Mouse (Mus musculus) lung, adult 2 months (tissue): ENCODE results near the gene Dnttip1. TPM values are rescaled to one million over a fixed set of nuclear protein-coding genes. Genes with fewer than 3 reads are reported as not detected.

Experiments
- DNase-seq: peaks from one replicate; pipeline ENCODE4 v3.0.0; 2022
- H3K4me1 ChIP-seq: fragments of 200-500 bp; 2 replicates; pipeline ENCODE4 v1.6.1; 2011; ENCODE audit warnings: low read length; ENCODE audit not compliant: control insufficient read depth, insufficient read depth
- H3K4me3 ChIP-seq: fragments of 200-500 bp; replicated peaks from 2 replicates; pipeline ENCODE3; 2011; ENCODE audit warnings: low read depth, mild to moderate bottlenecking, control low read depth, low read length; ENCODE audit errors: extremely low read depth
- CTCF ChIP-seq: fragments of 200-500 bp; IDR thresholded peaks from 2 replicates; pipeline ENCODE4 v1.5.1; 2011; ENCODE audit warnings: mild to moderate bottlenecking, low read length, control low read depth; ENCODE audit not compliant: insufficient read depth
- POLR2A ChIP-seq: fragments of 200-500 bp; IDR thresholded peaks from 2 replicates; pipeline ENCODE4 v1.6.1; 2011; ENCODE audit warnings: low read depth, mild to moderate bottlenecking, control low read depth, low read length, borderline replicate concordance; ENCODE audit errors: extremely low read depth
- WGBS: fragments of 180-500 bp; shearing (Covaris S2); methylation state at CpG from one replicate; pipeline ENCODE4 v1.1.7; 2018; 5-methylcytosine and 5-hydroxymethylcytosine counted together
- polyA plus RNA-seq: library from polyadenylated mRNA; depleted of rRNA; stranded (reverse); fragments of >200 nt; gene quantifications from 2 replicates; pipeline ENCODE4 v1.2.3, GENCODE M21; 2012

The Dnttip1 gene
- polyA plus RNA-seq, 1 experiment: 25.5 TPM

GRCm38 (mm10) chr2:164786388-164786885, 40.7 kb downstream of the Dnttip1 start:
- Histone ChIP-seq H3K4me1 (peaks cover 24% of the 10 kb centered on the region), H3K4me3 (peak overlapping the region; percentile 66)
- peak; percentile 34 for DNase-seq
- TF ChIP-seq POLR2A (peak; percentile 45; the same call in 1 of the 2 replicates), CTCF (no peak)
- WGBS: 4% methylated on average over 15 of the region's 15 CpGs

- DNase-seq: peak; percentile 32
- H3K4me3 ChIP-seq: peak overlapping the region; percentile 37
- peaks cover 24% of the 10 kb centered on the region for H3K4me1 ChIP-seq
- TF ChIP-seq POLR2A (no peak), CTCF (no peak)
- 43% methylated on average over 3 of the region's 3 CpGs for WGBS
Measured at GRCm38 (mm10) chr2:164787032-164787431, 41.2 kb downstream of the Dnttip1 start.

GRCm38 (mm10) chr2:164787779-164788178, 42.0 kb downstream of the Dnttip1 start:
- no peak overlapping the region for H3K4me3 ChIP-seq
- no peak for DNase-seq
- H3K4me1 ChIP-seq: peaks cover 24% of the 10 kb centered on the region
- no peak for TF ChIP-seq CTCF
- TF ChIP-seq POLR2A: no peak
- WGBS: 64% methylated on average over 10 of the region's 10 CpGs

GRCm38 (mm10) chr2:164788411-164788810, 42.6 kb downstream of the Dnttip1 start:
- no peak for DNase-seq
- TF ChIP-seq CTCF: no peak
- no peak for TF ChIP-seq POLR2A
- 57% methylated on average over 4 of the region's 4 CpGs for WGBS
- H3K4me1 ChIP-seq: peaks cover 24% of the 10 kb centered on the region
- no peak overlapping the region for H3K4me3 ChIP-seq

GRCm38 (mm10) chr2:164790451-164790850, 44.7 kb downstream of the Dnttip1 start:
- WGBS: 39% methylated on average over 4 of the region's 4 CpGs
- H3K4me3 ChIP-seq: no peak overlapping the region
- H3K4me1 ChIP-seq: peaks cover 21% of the 10 kb centered on the region
- TF ChIP-seq CTCF (no peak), POLR2A (no peak)
- peak; percentile 60 for DNase-seq

- 86% methylated on average over 18 of the region's 18 CpGs for WGBS
- H3K4me1 ChIP-seq: peaks cover 18% of the 10 kb centered on the region
- no peak overlapping the region for H3K4me3 ChIP-seq
- no peak for TF ChIP-seq CTCF
- TF ChIP-seq POLR2A: no peak
- no peak for DNase-seq
Measured at GRCm38 (mm10) chr2:164791841-164792261, 46.1 kb downstream of the Dnttip1 start.

- no peak overlapping the region for H3K4me3 ChIP-seq
- 89% methylated on average over 12 of the region's 12 CpGs for WGBS
- H3K4me1 ChIP-seq: peaks cover 15% of the 10 kb centered on the region
- TF ChIP-seq POLR2A: no peak
- TF ChIP-seq CTCF: no peak
- DNase-seq: no peak
Measured at GRCm38 (mm10) chr2:164792400-164793190, 46.8 kb downstream of the Dnttip1 start.

- DNase-seq: peak; percentile 50
- no peak overlapping the region for H3K4me3 ChIP-seq
- 75% methylated on average over 3 of the region's 3 CpGs for whole genome bisulfite sequencing
- TF ChIP-seq CTCF (peak; percentile 88), POLR2A (no peak)
- H3K4me1 ChIP-seq: peaks cover 14% of the 10 kb centered on the region
Measured at GRCm38 (mm10) chr2:164793236-164793635, 47.5 kb downstream of the Dnttip1 start.

- no peak overlapping the region for H3K4me3 ChIP-seq
- DNase-seq: no peak
Measured at GRCm38 (mm10) chr2:164793772-164794171, 48.0 kb downstream of the Dnttip1 start.

GRCm38 (mm10) chr2:164794293-164794692, 48.5 kb downstream of the Dnttip1 start:
- TF ChIP-seq POLR2A: no peak; the same call in 1 of the 2 replicates
- peak; percentile 78 for TF ChIP-seq CTCF

More at GRCm38 (mm10) chr2:164793772-164794171, 48.0 kb downstream of the Dnttip1 start:
- TF ChIP-seq POLR2A (no peak), CTCF (no peak)
- H3K4me1 ChIP-seq: peaks cover 8% of the 10 kb centered on the region
- 85% methylated on average over 2 of the region's 2 CpGs for WGBS

More at GRCm38 (mm10) chr2:164794293-164794692, 48.5 kb downstream of the Dnttip1 start:
- peak; percentile 68 for DNase-seq
- H3K4me1 ChIP-seq: peaks cover 7% of the 10 kb centered on the region
- 24% methylated on average over 5 of the region's 5 CpGs for WGBS
- no peak overlapping the region for H3K4me3 ChIP-seq
